Mouse (Mus musculus) cerebellum, adult 2 months (tissue): ENCODE results near the gene Ybey.

Source experiments
- CTCF ChIP-seq: fragments of 200-500 bp; IDR thresholded peaks from 2 replicates; pipeline ENCODE4 v1.5.1; 2011; ENCODE audit warnings: low read depth, mild to moderate bottlenecking, control low read depth, low read length, moderate library complexity, borderline replicate concordance; ENCODE audit not compliant: insufficient read depth
- POLR2A ChIP-seq: fragments of 200-500 bp; IDR thresholded peaks from 2 replicates; pipeline ENCODE4 v1.6.1; 2011; ENCODE audit warnings: low read length, control low read depth, borderline replicate concordance; ENCODE audit not compliant: insufficient read depth

DNA sequence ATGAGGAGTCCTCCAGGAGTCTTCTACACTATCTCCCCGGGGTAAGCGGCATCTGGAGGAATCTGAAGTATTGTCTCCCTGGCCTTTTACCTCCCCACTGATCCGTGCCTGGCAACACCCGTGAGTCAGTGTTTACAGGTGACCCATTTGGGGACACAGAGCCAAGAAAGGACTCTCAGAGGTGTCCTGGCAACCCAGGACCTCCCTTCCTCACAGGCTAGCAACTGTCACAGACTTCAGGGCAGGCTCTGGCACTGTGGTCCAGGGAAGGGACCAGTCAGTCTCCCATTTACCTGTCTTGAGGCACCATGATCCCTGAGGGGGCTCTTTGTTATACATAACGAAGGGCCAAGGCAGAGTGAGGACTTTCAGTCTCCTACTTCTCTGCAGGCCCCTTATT lies 20.1 kb downstream of the Ybey start, which contains the start of gene 2610028H24Rik:
- no peak for TF ChIP-seq CTCF
- no peak for TF ChIP-seq POLR2A
